Mouse (Mus musculus): ENCODE data around the gene Asic5.
A peak's percentile ranks its signal among the peaks of the same experiment; 100 is the strongest.

The Asic5 gene

GRCm38 (mm10) chr3:82014148-82014703 is 32.1 kb downstream of the Asic5 start:
- DNase-seq (ENCODE audit: low read depth, low spot score) = no peak

- no peak for DNase-seq (ENCODE audit: low read depth, low spot score)
Measured at GRCm38 (mm10) chr3:82022421-82022920, 40.4 kb downstream of the Asic5 start.

GRCm38 (mm10) chr3:82023065-82023464 is 41.0 kb downstream of the Asic5 start:
- DNase-seq (ENCODE audit: low read depth, low spot score) = no peak

GRCm38 (mm10) chr3:82027286-82027685 is 45.2 kb downstream of the Asic5 start:
- DNase-seq (ENCODE audit: low read depth, low spot score) = no peak

GRCm38 (mm10) chr3:82029229-82029628 is 47.1 kb downstream of the Asic5 start:
- peak; percentile 65 for DNase-seq (ENCODE audit: low read depth, low spot score)

GRCm38 (mm10) chr3:82030008-82030748 is 48.1 kb downstream of the Asic5 start:
- no peak for DNase-seq (ENCODE audit: low read depth, low spot score)

GRCm38 (mm10) chr3:82036262-82037044 is 54.4 kb downstream of the Asic5 start:
- no peak for DNase-seq (ENCODE audit: low read depth, low spot score)

GRCm38 (mm10) chr3:82043676-82044075 is 61.6 kb downstream of the Asic5 start:
- DNase-seq (ENCODE audit: low read depth, low spot score) = no peak

GRCm38 (mm10) chr3:82044902-82045301 is 62.8 kb downstream of the Asic5 start:
- DNase-seq (ENCODE audit: low read depth, low spot score) = no peak

GRCm38 (mm10) chr3:82046087-82046486 is 64.0 kb downstream of the Asic5 start:
- peak; percentile 54 for DNase-seq (ENCODE audit: low read depth, low spot score)

- no peak for DNase-seq (ENCODE audit: low read depth, low spot score)
Measured at GRCm38 (mm10) chr3:82047100-82047753, 65.1 kb downstream of the Asic5 start.

- DNase-seq (ENCODE audit: low read depth, low spot score) = no peak
Measured at GRCm38 (mm10) chr3:82048078-82048477, 66.0 kb downstream of the Asic5 start.

GRCm38 (mm10) chr3:82048681-82049080 is 66.6 kb downstream of the Asic5 start:
- DNase-seq (ENCODE audit: low read depth, low spot score) = no peak

GRCm38 (mm10) chr3:82051468-82051867 is 69.4 kb downstream of the Asic5 start:
- no peak for DNase-seq (ENCODE audit: low read depth, low spot score)

GRCm38 (mm10) chr3:82052029-82052428 is 69.9 kb downstream of the Asic5 start:
- DNase-seq (ENCODE audit: low read depth, low spot score) = no peak

GRCm38 (mm10) chr3:82054283-82054974 is 72.3 kb downstream of the Asic5 start:
- no peak for DNase-seq (ENCODE audit: low read depth, low spot score)

GRCm38 (mm10) chr3:82057201-82057600 is 75.1 kb downstream of the Asic5 start:
- DNase-seq (ENCODE audit: low read depth, low spot score) = no peak

GRCm38 (mm10) chr3:82061402-82062180 is 79.5 kb downstream of the Asic5 start:
- DNase-seq (ENCODE audit: low read depth, low spot score) = no peak

- DNase-seq (ENCODE audit: low read depth, low spot score) = no peak
Measured at GRCm38 (mm10) chr3:82067830-82068229, 85.7 kb downstream of the Asic5 start.
